Mouse (Mus musculus) intestine, embryonic 15.5 days (tissue): ENCODE measurements around the gene Ckap2. TPM values are rescaled to one million over a fixed set of nuclear protein-coding genes. Genes with fewer than 3 reads are reported as not detected.
A peak's percentile ranks its signal among the peaks of the same experiment; 100 is the strongest.

ENCODE experiments used
- ATAC-seq: fragments of 200-750 bp; cut with Nextera tagmentation; 2 replicates; pipeline ENCODE4 v1.8.0; 2017; ENCODE audit warnings: moderate TSS enrichment, moderate library complexity
- H3K27ac ChIP-seq: fragments of 300-500 bp; sonication (generic); 2 replicates; pipeline ENCODE4 v1.5.1; 2015; ENCODE audit warnings: mild to moderate bottlenecking, inconsistent platforms
- H3K27me3 ChIP-seq: fragments of 300-500 bp; sonication (generic); replicated peaks from 2 replicates; pipeline ENCODE4 v1.6.1; 2015; ENCODE audit warnings: inconsistent platforms
- H3K36me3 ChIP-seq: fragments of 300-500 bp; sonication (generic); 2 replicates; pipeline ENCODE4 v1.6.1; 2015; ENCODE audit warnings: inconsistent platforms
- H3K4me1 ChIP-seq: fragments of 300-500 bp; sonication (generic); replicated peaks from 2 replicates; pipeline ENCODE4 v1.6.1; 2015; ENCODE audit warnings: inconsistent platforms
- H3K4me2 ChIP-seq: fragments of 300-500 bp; sonication (generic); replicated peaks from 2 replicates; pipeline ENCODE4 v1.6.1; 2015; ENCODE audit warnings: mild to moderate bottlenecking, inconsistent platforms
- H3K4me3 ChIP-seq: fragments of 300-500 bp; sonication (generic); replicated peaks from 2 replicates; pipeline ENCODE4 v1.5.1; 2015; ENCODE audit warnings: inconsistent platforms
- H3K9ac ChIP-seq: fragments of 300-500 bp; sonication (generic); 2 replicates; pipeline ENCODE4 v1.6.1; 2015; ENCODE audit warnings: inconsistent platforms
- H3K9me3 ChIP-seq: fragments of 300-500 bp; sonication (generic); 2 replicates; pipeline ENCODE4 v1.6.1; 2016; ENCODE audit warnings: inconsistent platforms
- WGBS: fragments of 180-500 bp; shearing (Covaris S2); methylation state at CpG from one replicate; pipeline ENCODE4 v1.1.7; 2015; 5-methylcytosine and 5-hydroxymethylcytosine counted together
- polyA plus RNA-seq: library from polyadenylated mRNA; unstranded; fragments of >200 nt; fragmentation: Nextera tagmentation; extraction: Ambion mirVana; gene quantifications from 2 replicates; pipeline ENCODE4 v1.2.1, GENCODE M21; 2015

Gene Ckap2
- 34.0 and 40.7 TPM in 2 replicates for polyA plus RNA-seq

DNA sequence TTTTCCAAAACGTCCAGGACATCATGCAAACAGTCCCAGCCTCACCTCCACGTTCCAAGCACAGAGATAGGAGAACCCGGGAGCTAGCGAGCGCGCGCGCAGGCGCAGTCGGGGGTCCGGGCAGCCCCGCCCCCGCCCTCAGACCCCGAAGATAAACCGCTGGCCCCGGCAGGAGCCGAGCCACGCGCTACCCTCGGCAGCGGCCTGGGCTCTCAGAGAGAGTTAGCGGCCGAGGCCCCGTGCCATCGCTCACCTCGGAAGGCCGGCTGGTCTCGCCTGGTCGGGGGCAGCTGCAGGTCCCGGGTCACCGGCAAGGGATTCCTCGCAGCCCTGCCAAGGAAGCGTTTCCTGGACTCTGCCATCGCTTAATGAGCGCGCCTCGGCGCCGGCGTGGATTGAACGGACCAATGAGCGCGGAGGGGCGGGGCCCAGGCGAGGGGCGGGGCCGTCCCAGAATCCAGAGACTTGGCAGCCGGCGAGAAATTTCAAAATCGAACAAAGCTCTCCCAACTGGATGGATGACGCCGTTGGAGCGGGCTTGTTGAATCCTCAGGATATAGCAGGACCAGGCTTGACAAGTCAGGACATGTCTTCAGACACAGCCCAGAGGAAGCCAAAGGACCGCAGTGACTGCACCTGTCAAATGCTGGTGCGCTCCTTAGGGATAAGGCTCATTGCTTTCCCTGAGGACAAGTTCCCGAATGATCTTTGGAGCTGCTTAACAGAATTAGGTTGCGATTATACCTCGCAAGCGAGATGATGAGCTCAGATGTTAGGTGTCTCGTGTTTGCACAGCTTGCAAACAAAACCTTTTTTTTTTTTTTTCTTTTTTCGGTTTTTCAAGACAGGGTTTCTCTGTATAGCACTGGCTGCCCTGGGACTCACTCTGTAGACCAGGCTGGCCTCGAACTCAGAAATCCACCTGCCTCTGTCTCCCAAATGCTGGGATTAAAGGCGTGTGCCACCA is at the start of gene Ckap2:
Ckap2 (minus strand) TSS at position 389 of the 967 bp plus-strand sequence.
- H3K9ac ChIP-seq, result peak within 1 kb of the TSS; percentile 59
- H3K4me1 ChIP-seq, result 0 out of 2 replicates have a peak, but pooled peaks cover 10% of the 10 kb centered on the region
- H3K27me3 ChIP-seq, result no peaks in the 10 kb centered on the region
- ATAC-seq, result peak; percentile 99
- peak within 1 kb of the TSS; percentile 70 for H3K4me3 ChIP-seq
- peak within 1 kb of the TSS; percentile 77 for H3K4me2 ChIP-seq
- H3K36me3 ChIP-seq, result no peaks in the 10 kb centered on the region
- no peaks in the 10 kb centered on the region for H3K9me3 ChIP-seq
- H3K27ac ChIP-seq, result peak within 1 kb of the TSS; percentile 78
- WGBS, result 2% methylated on average over 63 of the region's 63 CpGs

DNA sequence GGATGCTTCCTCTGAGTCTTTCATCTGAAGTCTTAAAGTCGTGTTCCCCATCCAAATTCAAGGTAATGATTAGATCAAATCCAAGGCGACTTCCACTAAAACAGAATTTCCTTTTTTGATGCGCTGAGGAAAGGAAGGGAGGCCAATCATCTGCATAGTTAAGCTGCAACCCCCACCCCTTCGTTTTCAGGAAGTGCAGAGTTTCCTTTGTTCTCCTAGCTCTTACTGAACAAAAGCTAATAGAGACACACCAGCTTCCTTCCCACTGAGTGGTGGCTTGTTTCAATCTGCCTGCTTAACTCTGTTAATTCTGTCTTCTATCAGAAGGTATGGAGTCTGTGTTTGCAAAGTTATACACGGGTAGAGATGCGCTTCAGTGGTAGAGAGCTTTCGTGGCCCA is 43.0 kb upstream of the Ckap2 start:
- H3K4me3 ChIP-seq, result no peak overlapping the region
- H3K9me3 ChIP-seq, result no peaks in the 10 kb centered on the region
- 41% methylated on average over 7 of the region's 7 CpGs for WGBS
- H3K4me1 ChIP-seq, result 0 out of 2 replicates have a peak, but pooled peaks cover 2% of the 10 kb centered on the region
- no peak overlapping the region for H3K9ac ChIP-seq
- H3K27ac ChIP-seq, result no peak overlapping the region
- ATAC-seq, result no peak
- H3K36me3 ChIP-seq, result no peaks in the 10 kb centered on the region
- H3K27me3 ChIP-seq, result no peaks in the 10 kb centered on the region
- no peak overlapping the region for H3K4me2 ChIP-seq

DNA sequence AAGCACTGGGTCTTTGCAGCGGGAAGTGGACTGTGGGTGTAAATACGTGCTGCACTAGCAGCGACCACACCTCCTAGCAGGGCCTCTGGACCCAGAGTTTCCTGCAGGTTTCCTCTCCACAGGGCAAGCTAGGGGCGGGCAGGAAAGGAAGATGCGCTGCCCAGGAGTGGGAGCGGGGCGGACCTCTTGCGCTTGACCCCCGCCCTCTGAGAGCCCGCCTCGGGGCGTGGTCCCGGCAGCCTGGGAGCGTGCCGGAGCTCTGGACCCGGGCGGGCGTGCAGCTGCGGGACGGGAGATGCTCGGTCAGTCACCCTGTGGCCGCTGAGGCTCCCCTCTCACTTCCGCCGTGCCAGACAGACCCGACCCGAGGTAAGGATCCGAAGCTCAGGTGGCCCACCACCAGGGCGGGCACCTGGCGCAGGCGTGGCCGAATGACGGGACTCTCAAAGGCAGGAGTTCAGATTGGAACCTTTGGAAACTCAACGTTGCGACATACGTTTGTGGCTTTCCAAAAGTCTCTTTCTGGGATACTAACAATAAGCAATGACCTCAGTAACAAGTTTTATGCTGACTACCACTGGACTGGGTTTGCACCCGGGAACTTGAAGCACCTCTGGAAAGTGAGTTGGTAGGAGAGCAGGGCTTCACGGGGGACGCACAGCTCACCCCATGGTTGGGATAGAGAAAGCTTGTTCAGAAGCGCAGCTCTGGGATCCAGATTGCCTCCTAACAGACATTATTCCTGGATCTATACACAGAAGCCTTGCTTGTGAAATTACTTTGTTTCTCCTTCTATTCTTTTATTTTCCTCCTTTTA is 41.6 kb upstream of the Ckap2 start, which contains the start of gene Thsd1:
Thsd1 (plus strand) TSS at position 253 of the 817 bp plus-strand sequence.
- Histone ChIP-seq H3K36me3 (no peaks in the 10 kb centered on the region), H3K27ac (no peak within 1 kb of the TSS), H3K4me3 (peak within 1 kb of the TSS; percentile 52), H3K27me3 (no peaks in the 10 kb centered on the region), H3K9ac (peak within 1 kb of the TSS; percentile 41), H3K4me2 (peak within 1 kb of the TSS; percentile 96), H3K4me1 (0 out of 2 replicates have a peak, but pooled peaks cover 2% of the 10 kb centered on the region), H3K9me3 (no peaks in the 10 kb centered on the region)
- WGBS, result under 1% methylated on average over 38 of the region's 39 CpGs
- peak; percentile 98 for ATAC-seq

DNA sequence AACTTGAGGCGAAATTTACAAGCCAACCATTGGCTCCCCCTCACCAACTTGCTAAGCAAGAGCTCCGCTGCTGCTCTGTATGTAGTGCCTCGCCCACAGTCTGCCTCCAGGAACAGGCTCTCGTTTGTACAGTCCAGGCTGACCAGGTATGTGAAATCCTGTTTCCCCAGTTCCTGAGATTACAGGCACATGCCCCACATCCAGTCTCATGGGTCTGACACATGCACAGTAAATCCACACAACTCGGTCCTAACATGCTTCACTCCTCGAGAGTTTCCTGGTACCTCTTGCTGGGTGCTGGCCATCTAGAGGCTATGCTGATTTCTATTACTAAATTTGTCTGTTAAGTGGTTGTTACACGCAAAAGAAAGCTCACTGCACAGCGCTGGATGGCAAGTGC is 40.7 kb upstream of the Ckap2 start:
- 0 out of 2 replicates have a peak, but pooled peaks cover 2% of the 10 kb centered on the region for H3K4me1 ChIP-seq
- 0 out of 2 replicates have a peak, but pooled peaks cover 4% of the 10 kb centered on the region for H3K36me3 ChIP-seq
- no peaks in the 10 kb centered on the region for H3K9me3 ChIP-seq
- no peak overlapping the region for H3K9ac ChIP-seq
- peak; percentile 48; the same call in 1 of the 2 replicates for ATAC-seq
- H3K4me2 ChIP-seq, result peak overlapping the region; percentile 96; the same call in 1 of the 2 replicates
- no peak overlapping the region for H3K4me3 ChIP-seq
- H3K27me3 ChIP-seq, result no peaks in the 10 kb centered on the region
- no peak overlapping the region for H3K27ac ChIP-seq
- 55% methylated on average over 8 of the region's 8 CpGs for WGBS

DNA sequence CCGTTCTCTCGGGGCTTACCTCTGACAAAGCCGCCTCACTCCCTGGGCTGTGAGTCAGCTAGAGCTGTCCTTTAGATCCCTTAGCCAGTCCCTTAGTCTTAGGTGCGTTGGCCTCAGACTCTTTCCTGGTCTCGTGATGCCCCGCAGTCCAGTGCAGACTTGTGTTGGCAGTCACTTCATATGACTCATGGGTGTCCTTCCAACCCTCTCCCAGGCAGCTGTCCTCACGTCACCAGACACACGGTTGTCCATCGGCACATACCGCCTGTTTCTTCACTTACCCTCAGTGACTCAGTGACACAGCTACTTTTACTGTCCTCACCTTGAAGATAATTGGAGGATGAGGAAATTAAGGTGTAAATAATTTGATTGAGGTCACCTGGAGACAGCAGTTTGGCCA is 29.2 kb upstream of the Ckap2 start:
- H3K4me1 ChIP-seq, result no peaks in the 10 kb centered on the region
- H3K9me3 ChIP-seq, result no peaks in the 10 kb centered on the region
- ATAC-seq, result no peak
- no peaks in the 10 kb centered on the region for H3K27me3 ChIP-seq
- 95% methylated on average over 10 of the region's 10 CpGs for WGBS
- H3K9ac ChIP-seq, result no peak overlapping the region
- H3K36me3 ChIP-seq, result peaks cover 30% of the 10 kb centered on the region
- no peak overlapping the region for H3K4me2 ChIP-seq
- H3K4me3 ChIP-seq, result no peak overlapping the region
- no peak overlapping the region for H3K27ac ChIP-seq

DNA sequence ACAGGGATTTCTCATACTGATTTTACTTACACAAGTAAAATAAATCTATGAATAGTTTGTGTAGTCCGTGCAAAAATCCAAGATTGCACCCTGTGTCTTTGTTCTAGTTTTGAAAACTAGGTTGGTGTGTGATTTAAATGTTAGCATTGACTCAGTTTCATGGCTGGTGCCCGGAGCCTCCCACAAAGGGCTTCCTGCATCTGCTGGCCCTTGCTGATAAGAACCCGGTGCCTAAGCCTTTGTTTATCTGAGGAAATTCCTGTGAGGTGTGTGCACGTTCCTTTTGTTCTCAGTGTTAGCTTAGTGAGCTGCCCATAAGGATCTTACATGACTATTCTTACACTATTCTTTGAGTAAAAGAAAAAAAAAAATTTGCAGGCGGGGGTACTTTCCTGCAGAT is 23.4 kb upstream of the Ckap2 start:
- Histone ChIP-seq H3K36me3 (peaks cover 18% of the 10 kb centered on the region), H3K27ac (no peak overlapping the region)
- 18% methylated on average over 5 of the region's 5 CpGs for WGBS

DNA sequence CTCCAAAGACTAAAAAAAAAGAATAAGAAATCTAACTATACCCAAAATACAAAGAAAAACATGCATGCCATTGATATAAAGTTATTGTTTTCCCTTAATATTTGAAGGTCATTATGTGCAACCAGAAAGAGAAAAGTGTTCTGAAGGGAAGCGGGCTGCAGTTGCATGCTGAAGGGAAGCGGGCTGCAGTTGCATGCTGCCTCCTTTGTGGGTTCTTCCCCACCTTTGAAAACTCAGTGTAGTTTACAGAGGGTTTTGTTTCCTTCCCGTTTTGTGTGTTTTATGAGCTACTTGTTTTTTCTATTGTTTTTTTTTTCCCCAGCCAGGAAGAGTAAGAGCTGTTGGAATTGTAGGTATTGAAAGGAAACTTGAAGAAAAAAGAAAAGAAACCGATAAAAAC is 21.9 kb upstream of the Ckap2 start:
- H3K27ac ChIP-seq, result no peak overlapping the region
- WGBS, result 72% methylated on average over 4 of the region's 4 CpGs
- H3K27me3 ChIP-seq, result no peaks in the 10 kb centered on the region
- H3K4me1 ChIP-seq, result 0 out of 2 replicates have a peak, but pooled peaks cover 2% of the 10 kb centered on the region
- H3K9me3 ChIP-seq, result no peaks in the 10 kb centered on the region
- H3K4me2 ChIP-seq, result no peak overlapping the region
- peaks cover 14% of the 10 kb centered on the region for H3K36me3 ChIP-seq
- H3K9ac ChIP-seq, result no peak overlapping the region
- ATAC-seq, result no peak
- no peak overlapping the region for H3K4me3 ChIP-seq

More for the DNA sequence above, 23.4 kb upstream of the Ckap2 start:
- Histone ChIP-seq H3K4me2 (no peak overlapping the region), H3K4me1 (0 out of 2 replicates have a peak, but pooled peaks cover 2% of the 10 kb centered on the region), H3K4me3 (no peak overlapping the region), H3K9ac (no peak overlapping the region), H3K27me3 (no peaks in the 10 kb centered on the region), H3K9me3 (no peaks in the 10 kb centered on the region)
- peak; percentile 71; the same call in 1 of the 2 replicates for ATAC-seq

DNA sequence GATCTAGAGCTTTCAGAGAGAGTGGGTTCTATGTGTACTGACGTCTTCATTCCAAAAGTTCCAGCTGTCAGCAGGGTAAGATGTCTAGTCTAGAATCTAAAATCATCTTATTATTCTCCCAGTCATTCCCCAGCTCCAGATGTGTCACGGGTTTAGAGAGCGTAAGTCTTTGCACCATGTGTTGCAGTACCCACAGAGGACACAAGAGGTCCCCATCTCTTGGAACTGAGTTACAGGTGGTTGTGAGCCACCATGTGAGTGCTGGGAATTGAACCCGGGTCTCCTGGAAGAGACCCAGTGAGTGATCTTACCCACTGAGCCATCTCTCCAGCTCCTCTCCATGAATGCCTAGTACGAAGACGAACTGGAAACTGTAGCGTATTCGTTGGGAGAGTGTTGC is 13.9 kb upstream of the Ckap2 start:
- Histone ChIP-seq H3K4me1 (0 out of 2 replicates have a peak, but pooled peaks cover under 1% of the 10 kb centered on the region), H3K27ac (no peak overlapping the region), H3K4me2 (no peak overlapping the region), H3K9ac (no peak overlapping the region), H3K27me3 (no peaks in the 10 kb centered on the region), H3K36me3 (peaks cover 13% of the 10 kb centered on the region), H3K9me3 (no peaks in the 10 kb centered on the region), H3K4me3 (no peak overlapping the region)
- WGBS, result 97% methylated on average over 8 of the region's 8 CpGs
- ATAC-seq, result no peak

DNA sequence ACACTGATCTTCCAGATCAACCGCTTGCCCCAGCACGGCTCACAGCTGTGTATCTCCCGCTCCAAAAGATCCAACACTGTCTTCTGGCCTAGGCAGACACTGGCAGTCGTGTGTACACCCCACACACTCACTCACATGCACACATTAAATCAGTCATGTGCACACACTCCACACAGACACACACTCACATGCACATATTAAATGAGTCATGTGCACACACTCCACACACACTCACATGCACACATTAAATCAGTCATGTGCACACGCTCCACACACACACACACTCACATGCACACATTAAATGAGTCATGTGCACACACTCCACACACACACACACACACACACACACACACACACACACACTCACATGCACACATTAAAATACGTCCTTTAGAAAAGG is 12.3 kb upstream of the Ckap2 start:
- ATAC-seq, result no peak
- Histone ChIP-seq H3K4me2 (no peak overlapping the region), H3K4me3 (no peak overlapping the region), H3K36me3 (peaks cover 13% of the 10 kb centered on the region), H3K9me3 (no peaks in the 10 kb centered on the region), H3K27ac (no peak overlapping the region), H3K4me1 (0 out of 2 replicates have a peak, but pooled peaks cover 3% of the 10 kb centered on the region), H3K9ac (no peak overlapping the region), H3K27me3 (no peaks in the 10 kb centered on the region)
- WGBS, result 84% methylated on average over 6 of the region's 6 CpGs

DNA sequence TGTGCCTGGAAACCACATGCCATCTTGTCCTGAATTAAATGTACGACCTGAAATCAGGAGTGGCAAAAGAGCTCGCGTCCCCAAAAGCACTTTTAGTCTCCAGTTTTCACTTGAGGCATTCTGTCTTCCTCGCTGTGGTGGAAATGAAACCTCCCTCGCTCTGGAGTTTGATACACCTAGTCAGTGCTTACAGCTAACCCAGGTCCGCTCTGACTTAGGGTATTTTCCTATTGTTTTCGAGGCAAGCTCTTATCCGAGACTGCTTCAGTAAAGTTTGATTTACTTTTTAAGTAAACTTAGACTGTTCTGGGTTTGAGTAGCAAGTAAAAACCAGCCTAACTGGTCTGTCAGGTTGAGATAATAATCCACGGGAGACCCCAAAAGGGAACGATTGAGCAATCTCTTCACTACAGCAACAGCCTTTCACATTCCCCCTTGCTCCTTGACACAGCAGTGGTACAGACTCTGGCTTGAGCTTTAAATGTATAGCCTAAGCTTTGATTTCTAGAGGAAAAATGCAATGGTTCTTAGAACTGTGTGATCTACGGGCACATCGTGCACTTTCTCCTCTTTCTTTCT is 7.9 kb upstream of the Ckap2 start:
- peak; percentile 66 for ATAC-seq
- peak overlapping the region; percentile 95 for H3K9ac ChIP-seq
- peak overlapping the region; percentile 80 for H3K4me3 ChIP-seq
- H3K27me3 ChIP-seq, result no peaks in the 10 kb centered on the region
- H3K4me1 ChIP-seq, result 0 out of 2 replicates have a peak, but pooled peaks cover 3% of the 10 kb centered on the region
- no peaks in the 10 kb centered on the region for H3K9me3 ChIP-seq
- no peaks in the 10 kb centered on the region for H3K36me3 ChIP-seq
- H3K4me2 ChIP-seq, result peak overlapping the region; percentile 50
- peak overlapping the region; percentile 99 for H3K27ac ChIP-seq
- WGBS, result 15% methylated on average over 12 of the region's 12 CpGs

DNA sequence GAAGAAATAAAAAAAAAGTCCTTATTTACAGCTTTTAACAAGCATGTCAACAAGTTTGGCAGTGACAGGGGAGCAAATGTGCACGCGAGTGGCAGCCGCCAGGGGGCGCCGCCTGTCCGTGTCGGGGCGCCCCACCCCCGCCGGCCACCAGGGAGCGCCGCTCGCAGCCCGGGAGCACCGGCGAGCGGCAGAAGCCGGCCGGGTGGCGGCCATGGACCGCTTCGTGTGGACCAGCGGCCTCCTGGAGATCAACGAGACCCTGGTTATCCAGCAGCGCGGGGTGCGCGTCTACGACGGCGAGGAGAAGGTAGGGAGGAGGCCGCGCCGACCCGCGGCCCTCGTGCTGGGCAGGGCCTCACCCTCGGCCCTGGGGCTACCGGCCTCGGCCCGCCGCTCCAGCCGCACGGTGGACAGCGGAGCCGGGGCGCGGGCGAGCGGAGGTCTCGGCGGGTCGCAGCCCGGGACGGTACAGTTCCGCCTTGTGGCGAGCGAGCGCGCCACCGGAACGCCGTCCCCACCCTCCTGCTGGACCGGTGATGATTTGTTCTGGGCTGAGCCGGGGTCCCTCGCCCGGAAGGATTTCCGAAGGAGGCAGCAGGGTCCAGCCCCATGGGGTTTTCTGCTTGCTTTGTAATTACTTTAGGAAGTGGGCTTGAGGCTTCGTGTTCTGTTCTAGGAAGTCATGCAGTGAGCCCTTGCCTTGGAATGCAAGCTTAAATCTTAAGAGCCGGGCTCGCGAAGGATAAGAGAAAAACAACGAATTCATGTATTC is 7.2 kb upstream of the Ckap2 start, which contains the start of gene Vps36:
Vps36 (plus strand) TSS at position 150 of the 772 bp plus-strand sequence.
- H3K27me3 ChIP-seq, result no peaks in the 10 kb centered on the region
- peak within 1 kb of the TSS; percentile 50 for H3K4me2 ChIP-seq
- peak within 1 kb of the TSS; percentile 95 for H3K9ac ChIP-seq
- 0 out of 2 replicates have a peak, but pooled peaks cover 3% of the 10 kb centered on the region for H3K4me1 ChIP-seq
- WGBS, result under 1% methylated on average over 73 of the region's 73 CpGs
- no peaks in the 10 kb centered on the region for H3K36me3 ChIP-seq
- peak; percentile 95 for ATAC-seq
- H3K9me3 ChIP-seq, result no peaks in the 10 kb centered on the region
- H3K27ac ChIP-seq, result peak within 1 kb of the TSS; percentile 99
- H3K4me3 ChIP-seq, result peak within 1 kb of the TSS; percentile 80
